Mouse (Mus musculus) kidney, embryonic 16.5 days (tissue): ENCODE data around the gene Bcl2l2. TPM values are rescaled to one million over a fixed set of nuclear protein-coding genes. Genes with fewer than 3 reads are reported as not detected.

ENCODE experiments used
- ATAC-seq: fragments of 200-750 bp; cut with Nextera tagmentation; 2 replicates; pipeline ENCODE4 v1.8.0; 2017; ENCODE audit warnings: moderate TSS enrichment; ENCODE audit not compliant: low FRiP score, low TSS enrichment
- H3K27ac ChIP-seq: fragments of 300-500 bp; sonication (generic); 2 replicates; pipeline ENCODE4 v1.5.1; 2014; ENCODE audit warnings: low read length
- H3K27me3 ChIP-seq: fragments of 300-500 bp; sonication (generic); 2 replicates; pipeline ENCODE4 v1.6.1; 2014; ENCODE audit warnings: low read length, control low read depth, mixed read lengths; ENCODE audit not compliant: insufficient read depth
- H3K36me3 ChIP-seq: fragments of 300-500 bp; sonication (generic); 2 replicates; pipeline ENCODE4 v1.6.1; 2014; ENCODE audit warnings: low read length, control low read depth, mixed read lengths; ENCODE audit not compliant: insufficient read depth
- H3K4me1 ChIP-seq: fragments of 300-500 bp; sonication (generic); 2 replicates; pipeline ENCODE4 v1.6.1; 2014; ENCODE audit warnings: low read length, control low read depth, mixed read lengths; ENCODE audit not compliant: insufficient read depth
- H3K4me2 ChIP-seq: fragments of 300-500 bp; sonication (generic); replicated peaks from 2 replicates; pipeline ENCODE4 v1.6.1; 2014; ENCODE audit warnings: low read depth, low read length
- H3K4me3 ChIP-seq: fragments of 300-500 bp; sonication (generic); 2 replicates; pipeline ENCODE4 v1.5.1; 2014; ENCODE audit warnings: mild to moderate bottlenecking, low read length
- H3K9ac ChIP-seq: fragments of 300-500 bp; sonication (generic); replicated peaks from 2 replicates; pipeline ENCODE4 v1.6.1; 2014; ENCODE audit warnings: low read length
- H3K9me3 ChIP-seq: fragments of 300-500 bp; sonication (generic); 2 replicates; pipeline ENCODE4 v1.6.1; 2016; ENCODE audit warnings: low read length, control low read depth
- WGBS: fragments of 180-500 bp; shearing (Covaris S2); extraction: QIAGEN DNeasy Blood & Tissue Kit; methylation state at CpG from one replicate; pipeline ENCODE4 v1.1.7; 2014; 5-methylcytosine and 5-hydroxymethylcytosine counted together
- polyA plus RNA-seq: library from polyadenylated mRNA; unstranded; fragments of >200 nt; fragmentation: Nextera tagmentation; extraction: Ambion mirVana; gene quantifications from 2 replicates; pipeline ENCODE4 v1.2.1, GENCODE M21; 2015

Bcl2l2 gene
- polyA plus RNA-seq, 1 experiment from 2014 or later, result 5.1 TPM

- no peak for ATAC-seq
- H3K36me3 ChIP-seq, result 0 out of 2 replicates have a peak, but pooled peaks cover 2% of the 10 kb centered on the region
- no peaks in the 10 kb centered on the region for H3K27me3 ChIP-seq
- no peak overlapping the region for H3K4me3 ChIP-seq
- H3K27ac ChIP-seq, result no peak overlapping the region
- peak overlapping the region; percentile 69; the same call in 1 of the 2 replicates for H3K4me2 ChIP-seq
- peaks cover 22% of the 10 kb centered on the region for H3K4me1 ChIP-seq
- H3K9me3 ChIP-seq, result no peaks in the 10 kb centered on the region
- 83% methylated on average over 11 of the region's 11 CpGs for WGBS
- H3K9ac ChIP-seq, result 0 out of 2 replicates have a peak overlapping the region, but pooled peaks have one; percentile 15
Measured at GRCm38 (mm10) chr14:54885309-54885708, 2.1 kb downstream of the Bcl2l2 start.

GRCm38 (mm10) chr14:54892200-54892599, 9.0 kb downstream of the Bcl2l2 start, which contains the start of gene Pabpn1:
Gene Pabpn1 (plus strand): TSS chr14:54892500.
- Histone ChIP-seq H3K4me2 (peak within 1 kb of the TSS; percentile 53), H3K4me3 (peak within 1 kb of the TSS; percentile 93), H3K9me3 (no peaks in the 10 kb centered on the region), H3K9ac (peak within 1 kb of the TSS; percentile 68), H3K4me1 (peaks cover 25% of the 10 kb centered on the region), H3K27ac (peak within 1 kb of the TSS; percentile 89), H3K36me3 (peaks cover 18% of the 10 kb centered on the region), H3K27me3 (no peaks in the 10 kb centered on the region)
- no peak for ATAC-seq
- WGBS, result 92% methylated on average over 3 of the region's 3 CpGs

- peak overlapping the region; percentile 96 for H3K27ac ChIP-seq
- H3K9me3 ChIP-seq, result no peaks in the 10 kb centered on the region
- peak; percentile 99 for ATAC-seq
- peaks cover 31% of the 10 kb centered on the region for H3K4me1 ChIP-seq
- no peaks in the 10 kb centered on the region for H3K27me3 ChIP-seq
- H3K36me3 ChIP-seq, result peaks cover 29% of the 10 kb centered on the region
- H3K4me2 ChIP-seq, result peak overlapping the region; percentile 53
- peak overlapping the region; percentile 93 for H3K4me3 ChIP-seq
- peak overlapping the region; percentile 100 for H3K9ac ChIP-seq
- WGBS, result 0% methylated on average over 38 of the region's 38 CpGs
Measured at GRCm38 (mm10) chr14:54893651-54894181, 10.5 kb downstream of the Bcl2l2 start.

GRCm38 (mm10) chr14:54894296-54895151, 11.3 kb downstream of the Bcl2l2 start:
- Histone ChIP-seq H3K9me3 (no peaks in the 10 kb centered on the region), H3K27me3 (no peaks in the 10 kb centered on the region), H3K4me1 (peaks cover 31% of the 10 kb centered on the region), H3K27ac (peak overlapping the region; percentile 96), H3K4me3 (peak overlapping the region; percentile 93), H3K9ac (peak overlapping the region; percentile 100), H3K36me3 (peaks cover 29% of the 10 kb centered on the region), H3K4me2 (peak overlapping the region; percentile 82)
- peak; percentile 72 for ATAC-seq
- WGBS, result under 1% methylated on average over 38 of the region's 54 CpGs

- no peaks in the 10 kb centered on the region for H3K27me3 ChIP-seq
- H3K9ac ChIP-seq, result peak overlapping the region; percentile 3; the same call in 1 of the 2 replicates
- no peak overlapping the region for H3K4me2 ChIP-seq
- no peak for ATAC-seq
- no peaks in the 10 kb centered on the region for H3K9me3 ChIP-seq
- no peak overlapping the region for H3K4me3 ChIP-seq
- 34% methylated on average over 2 of the region's 2 CpGs for WGBS
- peaks cover 29% of the 10 kb centered on the region for H3K36me3 ChIP-seq
- peak overlapping the region; percentile 27 for H3K27ac ChIP-seq
- H3K4me1 ChIP-seq, result peaks cover 33% of the 10 kb centered on the region
Measured at GRCm38 (mm10) chr14:54897445-54897844, 14.3 kb downstream of the Bcl2l2 start.

- H3K9ac ChIP-seq, result no peak overlapping the region
- no peaks in the 10 kb centered on the region for H3K27me3 ChIP-seq
- WGBS, result under 1% methylated on average over 3 of the region's 3 CpGs
- H3K27ac ChIP-seq, result 0 out of 2 replicates have a peak overlapping the region, but pooled peaks have one; percentile 8
- no peak overlapping the region for H3K4me3 ChIP-seq
- H3K9me3 ChIP-seq, result no peaks in the 10 kb centered on the region
- peaks cover 27% of the 10 kb centered on the region for H3K4me1 ChIP-seq
- peaks cover 29% of the 10 kb centered on the region for H3K36me3 ChIP-seq
- peak; percentile 40; the same call in 1 of the 2 replicates for ATAC-seq
- no peak overlapping the region for H3K4me2 ChIP-seq
Measured at GRCm38 (mm10) chr14:54900383-54900782, 17.2 kb downstream of the Bcl2l2 start.

- no peak for ATAC-seq
- H3K9ac ChIP-seq, result no peak overlapping the region
- WGBS, result 85% methylated on average over 4 of the region's 4 CpGs
Measured at GRCm38 (mm10) chr14:54903641-54904040, 20.5 kb downstream of the Bcl2l2 start.

GRCm38 (mm10) chr14:54908682-54909081, 25.5 kb downstream of the Bcl2l2 start:
- no peaks in the 10 kb centered on the region for H3K27me3 ChIP-seq
- H3K36me3 ChIP-seq, result peaks cover 24% of the 10 kb centered on the region
- no peaks in the 10 kb centered on the region for H3K9me3 ChIP-seq
- H3K4me2 ChIP-seq, result no peak overlapping the region
- WGBS, result 59% methylated on average over 7 of the region's 7 CpGs
- H3K27ac ChIP-seq, result no peak overlapping the region
- H3K4me1 ChIP-seq, result peaks cover 19% of the 10 kb centered on the region
- H3K4me3 ChIP-seq, result no peak overlapping the region
- no peak overlapping the region for H3K9ac ChIP-seq
- no peak for ATAC-seq

More at GRCm38 (mm10) chr14:54903641-54904040, 20.5 kb downstream of the Bcl2l2 start:
- no peaks in the 10 kb centered on the region for H3K9me3 ChIP-seq
- H3K4me2 ChIP-seq, result no peak overlapping the region
- H3K4me1 ChIP-seq, result 0 out of 2 replicates have a peak, but pooled peaks cover 2% of the 10 kb centered on the region
- H3K36me3 ChIP-seq, result peaks cover 24% of the 10 kb centered on the region
- no peak overlapping the region for H3K4me3 ChIP-seq
- no peak overlapping the region for H3K27ac ChIP-seq
- H3K27me3 ChIP-seq, result no peaks in the 10 kb centered on the region

GRCm38 (mm10) chr14:54912109-54912850, 29.1 kb downstream of the Bcl2l2 start:
- peaks cover 24% of the 10 kb centered on the region for H3K36me3 ChIP-seq

More at GRCm38 (mm10) chr14:54912109-54912850, 29.1 kb downstream of the Bcl2l2 start:
- Histone ChIP-seq H3K9me3 (no peaks in the 10 kb centered on the region), H3K27me3 (no peaks in the 10 kb centered on the region), H3K4me1 (peaks cover 20% of the 10 kb centered on the region), H3K4me3 (peak overlapping the region; percentile 86), H3K4me2 (peak overlapping the region; percentile 98), H3K27ac (peak overlapping the region; percentile 75), H3K9ac (peak overlapping the region; percentile 85)
- 3% methylated on average over 49 of the region's 69 CpGs for WGBS
- peak; percentile 52 for ATAC-seq
